Mouse (Mus musculus): ENCODE data around the gene Pcbp4.

The Pcbp4 gene

DNA sequence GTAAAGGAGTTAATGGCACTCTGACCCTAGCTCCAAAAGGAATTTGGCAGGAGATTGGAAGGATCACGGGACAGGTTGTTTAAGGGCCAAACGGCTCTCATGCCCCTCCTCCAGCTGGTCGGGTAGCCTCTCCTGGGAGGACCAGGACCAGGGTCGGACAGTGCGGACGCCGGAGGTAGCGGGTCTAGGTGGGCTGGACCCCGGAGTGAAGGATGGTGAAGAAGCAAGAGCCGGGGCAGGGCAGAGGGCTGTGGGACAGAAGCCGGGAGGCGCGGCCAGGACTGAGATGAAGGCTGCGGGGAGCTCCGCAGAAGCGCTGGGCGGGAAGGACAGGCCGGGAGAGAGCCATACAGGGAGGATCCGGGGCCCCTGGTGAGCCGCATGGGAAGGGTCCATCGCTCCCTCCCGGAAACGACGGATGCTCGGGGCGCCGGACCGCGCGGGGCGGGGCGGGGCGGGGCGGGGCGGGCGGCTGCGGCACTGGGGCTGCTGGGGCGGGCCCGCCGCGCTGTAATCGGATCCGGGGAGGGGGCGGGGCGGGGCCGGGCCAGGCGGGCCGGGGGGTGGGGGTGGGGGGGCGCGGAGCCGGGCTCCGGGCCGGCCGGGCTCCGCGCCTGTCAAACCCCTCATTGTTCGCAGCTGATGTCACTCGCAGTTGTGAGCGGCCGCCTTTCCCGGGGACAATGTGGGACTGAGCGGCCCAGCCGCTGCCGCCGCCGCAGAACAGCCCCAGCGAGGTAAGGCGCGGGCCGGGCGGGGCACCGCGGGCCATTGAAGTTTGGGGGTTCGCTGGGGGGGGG is at the start of gene Pcbp4:
Gene Pcbp4, plus strand, starts transcription at position 21 of the 800 bp plus-strand sequence.
- DNase-seq (ENCODE audit: low read depth): peak; percentile 80

DNA sequence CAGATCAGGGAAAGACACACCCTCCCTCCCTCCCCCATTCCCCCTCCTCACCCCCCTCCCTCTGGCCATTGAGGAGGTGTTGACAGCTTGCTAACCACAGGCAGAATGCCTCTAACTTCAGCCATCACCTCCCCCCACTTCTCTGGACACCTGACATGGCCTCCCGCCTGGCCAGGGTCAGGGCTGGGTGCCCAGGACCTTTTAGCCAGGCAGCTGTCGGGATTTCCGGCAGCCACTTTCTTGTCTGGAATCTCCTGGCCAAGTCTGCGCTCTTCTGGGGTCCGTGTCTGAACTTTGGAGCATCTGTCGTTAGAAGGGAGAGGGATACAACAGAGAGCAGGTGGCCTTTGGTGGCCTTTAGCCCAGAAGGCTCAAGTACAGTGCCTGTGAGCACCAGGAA is 47.8 kb upstream of the Pcbp4 start:
- DNase-seq (ENCODE audit: low read depth): no peak

DNA sequence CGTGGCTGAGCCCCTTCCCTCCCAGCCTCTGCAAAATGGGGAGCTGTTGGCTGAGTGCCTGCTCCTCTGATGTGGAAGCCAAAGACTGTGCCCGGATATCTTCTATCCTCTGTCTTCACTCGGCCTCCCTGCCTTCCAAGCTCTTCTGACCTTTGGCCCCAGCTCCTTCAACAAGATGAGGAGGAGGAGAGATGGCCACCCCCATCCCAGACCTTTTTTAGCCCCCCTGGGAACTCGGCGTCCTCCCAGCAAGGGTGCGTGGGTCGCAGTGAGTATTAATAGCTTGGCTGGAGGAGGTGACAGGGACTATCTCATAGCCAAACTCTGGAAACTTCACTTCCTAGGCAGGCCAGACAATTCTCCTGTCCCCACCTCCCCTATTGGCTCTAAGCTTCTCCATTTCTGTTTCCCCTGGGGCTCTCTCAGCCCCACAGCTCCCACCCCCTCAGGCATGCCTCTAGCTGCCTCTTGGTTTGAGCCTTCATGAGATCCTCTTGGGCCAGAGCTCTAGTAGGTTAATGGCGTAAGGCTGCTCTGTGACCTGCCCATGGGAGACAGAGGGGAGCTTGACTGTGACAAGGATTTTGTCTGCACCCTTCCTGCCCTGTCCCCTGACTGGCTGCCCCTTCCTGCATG is 46.5 kb upstream of the Pcbp4 start:
- DNase-seq (ENCODE audit: low read depth): no peak

- DNase-seq (ENCODE audit: low read depth): no peak
Measured at GRCm38 (mm10) chr9:106409096-106409495, 44.0 kb upstream of the Pcbp4 start.

- DNase-seq (ENCODE audit: low read depth): no peak
Measured at GRCm38 (mm10) chr9:106410086-106410650, 42.9 kb upstream of the Pcbp4 start.

GRCm38 (mm10) chr9:106411091-106411594 is 41.9 kb upstream of the Pcbp4 start:
- no peak for DNase-seq (ENCODE audit: low read depth)

GRCm38 (mm10) chr9:106411729-106412128 is 41.4 kb upstream of the Pcbp4 start:
- no peak for DNase-seq (ENCODE audit: low read depth)

- DNase-seq (ENCODE audit: low read depth): no peak
Measured at GRCm38 (mm10) chr9:106412210-106412609, 40.9 kb upstream of the Pcbp4 start.

DNA sequence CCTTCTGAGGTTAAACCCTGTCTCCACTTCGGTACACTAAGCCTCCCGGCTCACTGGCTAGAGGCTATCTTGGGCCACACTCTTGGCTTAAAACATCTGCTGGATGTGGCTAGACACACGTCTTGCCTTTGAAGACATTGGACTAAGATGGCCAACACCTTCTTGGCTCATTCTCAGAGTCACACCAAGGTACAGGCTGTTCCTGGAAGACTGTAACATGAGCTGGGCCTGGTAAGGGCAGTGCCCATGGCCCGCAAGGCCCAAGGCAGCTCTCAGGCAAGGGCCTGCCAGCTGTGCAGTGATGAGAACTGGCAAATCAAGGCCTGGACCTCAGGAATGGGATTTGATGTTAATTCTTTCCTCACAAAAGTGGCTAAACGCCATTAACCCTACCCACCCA is 39.5 kb upstream of the Pcbp4 start:
- no peak for DNase-seq (ENCODE audit: low read depth)

- DNase-seq (ENCODE audit: low read depth): no peak
Measured at GRCm38 (mm10) chr9:106416826-106417225, 36.3 kb upstream of the Pcbp4 start.

DNA sequence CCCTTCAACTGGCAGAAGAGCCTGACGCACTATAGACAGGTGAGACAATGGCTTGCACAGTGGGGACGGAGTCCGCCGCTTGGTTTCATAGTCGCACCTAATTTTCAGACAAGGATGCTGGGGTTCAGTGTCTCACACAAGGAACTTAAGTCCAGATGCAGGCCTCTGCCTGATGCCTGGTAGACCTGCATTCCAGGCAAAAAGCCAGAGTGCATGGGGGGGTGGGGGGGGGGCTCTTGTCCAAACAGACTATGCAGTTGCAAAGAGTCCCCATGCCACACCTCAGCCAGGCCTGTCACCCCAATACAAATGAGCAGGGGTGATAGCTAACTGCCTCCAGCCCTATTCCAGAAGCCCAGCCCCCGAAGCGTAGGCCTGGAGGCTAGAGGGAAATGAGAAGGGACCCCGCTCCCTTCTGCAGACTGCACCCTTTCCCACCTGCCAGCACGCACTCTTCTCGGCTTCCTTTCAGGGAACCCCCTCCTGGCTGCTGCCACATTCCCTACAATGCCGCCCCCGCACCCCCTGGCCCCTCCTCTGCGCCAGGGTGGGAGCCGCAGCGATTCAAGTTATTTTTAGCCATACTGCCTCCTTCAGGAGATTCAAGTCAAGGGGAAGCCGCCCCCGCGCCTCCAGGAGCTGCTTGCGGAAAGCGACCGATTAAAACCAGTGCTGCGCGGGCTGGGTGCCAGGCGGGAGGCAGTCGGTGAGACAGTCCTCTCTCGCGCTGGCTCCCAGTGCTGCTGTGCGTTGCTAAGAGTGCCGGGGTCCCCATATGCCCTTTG is 35.1 kb upstream of the Pcbp4 start:
- peak; percentile 48 for DNase-seq (ENCODE audit: low read depth)

GRCm38 (mm10) chr9:106420608-106421007 is 32.5 kb upstream of the Pcbp4 start:
- no peak for DNase-seq (ENCODE audit: low read depth)

GRCm38 (mm10) chr9:106421033-106421864 is 31.8 kb upstream of the Pcbp4 start:
- no peak for DNase-seq (ENCODE audit: low read depth)

DNA sequence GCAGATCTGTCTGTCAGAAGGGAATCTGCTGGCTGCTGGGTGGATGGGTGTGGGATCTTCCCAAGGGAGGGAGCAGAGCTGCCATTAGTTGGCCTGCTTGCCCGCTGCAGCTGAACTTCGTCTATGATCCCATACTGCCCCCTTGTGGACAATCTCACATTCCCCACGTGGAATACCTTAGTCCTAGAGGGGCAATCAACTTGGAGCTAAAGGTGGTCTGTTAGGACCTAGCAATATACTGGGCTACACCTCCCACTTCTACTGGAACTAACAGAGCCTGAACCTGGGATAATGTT is 31.3 kb upstream of the Pcbp4 start:
- DNase-seq (ENCODE audit: low read depth): peak; percentile 91

DNA sequence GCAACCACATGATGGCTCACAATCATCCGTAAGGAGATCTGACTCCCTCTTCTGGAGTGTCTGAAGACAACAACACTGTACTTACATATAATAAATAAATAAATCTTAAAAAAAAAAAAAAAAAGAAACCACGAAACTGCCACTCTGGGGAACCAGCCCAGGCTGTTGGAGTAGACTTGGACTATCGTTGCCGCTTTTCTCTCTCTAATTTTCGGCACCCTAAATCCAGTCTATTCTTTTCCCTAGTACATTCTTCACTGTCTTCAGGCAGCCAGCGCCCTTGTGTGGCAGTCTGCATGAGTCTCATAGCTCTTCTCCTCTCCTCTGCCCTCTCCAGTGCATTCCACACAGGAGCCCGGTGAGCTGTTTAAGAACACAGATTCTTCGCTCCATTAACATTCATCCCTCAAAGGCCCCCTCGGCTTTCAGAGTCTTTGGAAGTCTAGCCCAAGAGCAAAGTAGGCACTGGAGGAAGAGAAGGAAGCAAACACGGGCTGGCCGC is 24.3 kb upstream of the Pcbp4 start:
- DNase-seq (ENCODE audit: low read depth): no peak

DNA sequence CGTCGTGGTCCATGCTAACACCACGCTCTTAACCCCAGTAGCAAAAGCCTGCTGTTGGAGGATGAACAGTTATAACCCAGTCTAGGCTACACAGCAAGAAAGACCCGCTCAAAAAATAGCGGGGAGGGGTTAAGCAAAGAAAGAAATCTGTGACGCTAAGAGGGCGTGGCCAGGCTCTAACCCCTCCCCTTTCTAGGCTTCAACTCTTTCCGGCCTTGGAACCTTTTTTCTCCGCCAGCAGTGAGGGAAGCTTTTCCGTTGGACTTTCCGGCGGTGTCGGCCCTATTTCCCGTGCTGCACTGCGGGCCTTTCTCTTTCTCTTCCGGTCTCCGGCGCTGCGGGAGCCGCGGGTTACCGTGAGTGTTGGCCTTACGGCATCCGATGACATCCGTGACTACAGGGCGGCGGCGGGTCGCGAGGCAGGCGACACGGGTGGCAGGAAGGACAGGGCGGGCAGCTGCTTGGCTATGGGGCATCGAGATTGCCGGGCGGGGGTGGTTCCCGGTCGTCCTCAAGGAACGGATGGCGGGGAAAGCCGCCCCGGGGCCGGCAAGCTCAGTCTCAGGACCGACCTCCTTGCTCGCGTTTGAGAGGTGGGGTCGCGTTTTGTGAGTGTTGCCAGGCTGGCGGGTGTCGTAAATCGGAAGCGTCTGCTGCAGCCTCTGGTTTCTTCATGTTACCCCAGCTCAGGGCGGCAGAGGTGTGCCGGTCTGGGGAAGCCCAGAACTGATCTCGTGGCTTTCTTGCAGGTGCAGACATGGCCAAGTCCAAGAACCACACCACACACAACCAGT is 23.7 kb upstream of the Pcbp4 start, which contains the start of gene Rpl29:
Gene Rpl29, plus strand, starts transcription at position 234 of the 794 bp plus-strand sequence.
- DNase-seq (ENCODE audit: low read depth): peak; percentile 99

DNA sequence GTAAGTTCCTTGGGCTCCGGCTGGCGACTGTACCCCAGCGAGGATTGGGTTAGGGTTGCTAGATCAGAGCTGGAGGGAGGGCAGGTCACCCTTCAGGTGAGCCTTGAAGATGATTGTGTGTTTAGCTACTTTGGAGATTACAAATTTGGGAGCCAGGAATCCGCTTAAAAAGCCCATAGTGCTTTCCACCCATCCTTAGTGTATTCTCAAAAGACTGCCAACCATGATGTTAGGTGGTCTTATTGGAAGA is 23.2 kb upstream of the Pcbp4 start:
- DNase-seq (ENCODE audit: low read depth): no peak

DNA sequence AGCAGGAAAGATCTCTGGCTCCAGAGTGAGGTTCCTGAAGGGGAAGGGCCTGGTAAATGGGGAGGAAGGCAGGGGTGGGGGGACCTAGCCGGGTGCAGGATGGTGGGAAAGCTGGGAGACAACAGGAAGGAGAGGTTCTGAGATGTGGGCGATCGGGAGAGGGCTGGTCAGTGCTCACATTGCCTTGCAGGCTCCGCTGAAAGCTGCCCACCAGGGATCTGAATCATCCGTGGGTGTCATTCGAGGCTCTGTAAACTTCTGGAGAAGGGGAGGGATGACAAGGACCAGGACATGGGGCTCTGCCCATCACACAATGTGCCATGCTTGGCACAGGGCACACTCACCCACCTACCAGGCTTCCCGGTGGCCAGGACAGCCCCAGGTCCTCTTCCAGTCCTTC is 19.7 kb upstream of the Pcbp4 start:
- no peak for DNase-seq (ENCODE audit: low read depth)

DNA sequence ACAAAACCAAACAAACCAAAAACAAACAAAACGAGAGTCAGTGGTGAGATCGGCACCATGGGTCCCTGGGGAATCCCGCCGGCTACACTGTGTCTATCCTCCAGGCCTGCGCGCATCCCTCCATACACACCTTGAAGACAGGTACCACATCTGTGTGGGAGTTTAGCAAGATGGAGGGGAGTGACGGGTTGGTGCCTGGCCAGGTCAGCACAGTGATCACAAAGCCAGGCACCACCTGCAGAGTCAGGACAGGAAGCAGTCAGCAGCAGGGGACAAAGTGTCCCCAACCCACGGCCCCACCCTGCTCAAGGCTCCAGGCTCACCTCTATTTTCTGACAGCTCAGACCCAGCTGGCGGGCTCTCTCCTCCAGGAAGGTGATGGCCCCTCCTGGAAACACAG is 16.5 kb upstream of the Pcbp4 start:
- no peak for DNase-seq (ENCODE audit: low read depth)

DNA sequence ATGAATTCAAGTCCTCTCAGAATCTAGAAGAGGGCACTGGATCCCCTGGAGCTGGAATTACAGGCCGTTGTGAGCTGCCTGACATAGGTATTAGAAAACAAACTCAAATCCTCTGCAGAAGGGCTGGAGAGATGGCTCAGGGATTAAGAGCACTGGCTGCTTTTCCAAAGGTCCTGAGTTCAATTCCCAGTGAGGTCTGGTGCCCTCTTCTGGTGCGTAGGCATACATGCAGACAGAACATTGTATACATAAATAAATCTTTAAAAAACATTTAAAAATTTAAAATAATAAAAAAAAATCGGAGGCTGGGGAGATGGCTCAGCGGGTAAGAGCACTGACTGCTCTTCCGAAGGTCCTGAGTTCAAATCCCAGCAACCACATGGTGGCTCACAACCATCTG is 10.4 kb upstream of the Pcbp4 start:
- DNase-seq (ENCODE audit: low read depth): no peak

- DNase-seq (ENCODE audit: low read depth): no peak
Measured at GRCm38 (mm10) chr9:106444836-106445235, 8.3 kb upstream of the Pcbp4 start.

Data from induced T-regulatory cell, adult 2 months (primary cell).